In the genomic region with DNA sequence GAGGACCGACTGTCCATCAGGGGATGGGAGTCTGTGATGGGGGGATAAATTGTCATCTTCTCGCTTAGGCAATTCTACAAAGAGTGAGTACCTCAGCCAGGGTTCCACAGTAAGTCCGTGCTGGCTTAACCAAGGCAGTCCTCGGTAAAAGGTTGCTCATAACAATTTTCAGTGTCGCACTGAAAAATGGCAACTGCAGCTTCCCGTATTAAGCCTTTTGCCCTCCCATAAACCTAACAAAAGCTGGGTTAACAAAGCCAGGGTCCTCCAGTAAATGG, we compare ENCODE assay signal across 8 mouse cellular contexts. TPM values are rescaled to one million over a fixed set of nuclear protein-coding genes. Genes with fewer than 3 reads are reported as not detected.
DNase-seq lines count a peak whose midpoint lies in the region; ATAC-seq and TF ChIP-seq lines count a peak whose summit lies in the region.

No protein-coding gene starts in this region.

- H3K4me2 ChIP-seq in hindbrain, embryonic 12.5 days (replicated peaks), result peak overlapping the region; percentile 67
- peak overlapping the region; percentile 85 for H3K4me2 ChIP-seq in midbrain, embryonic 14.5 days (ENCODE audit: low read length)

- peaks cover 11% of the 10 kb centered on the region for H3K4me1 ChIP-seq in bone marrow macrophage, adult 2 months (ENCODE audit: control insufficient read depth, insufficient read depth, low read length)
- 0 out of 2 replicates have a peak, but pooled peaks cover 6% of the 10 kb centered on the region for H3K4me1 ChIP-seq in hindbrain, embryonic 12.5 days
- peaks cover 4% of the 10 kb centered on the region; the same call in 1 of the 2 replicates for H3K4me1 ChIP-seq in midbrain, embryonic 14.5 days (ENCODE audit: control insufficient read depth, insufficient read depth, low read length)

- no peak for DNase-seq in layer of hippocampus, adult 2 months (ENCODE audit: low spot score in 2 of 2)
- no peak for DNase-seq in layer of hippocampus, adult 9-11 months
- no peak for DNase-seq in midbrain, embryonic 14.5 days
- DNase-seq in gastrocnemius, postnatal 4 days (ENCODE audit: low spot score in 2 of 2), result no peak
- no peak for DNase-seq in embryo, embryonic 11 days
- DNase-seq in layer of hippocampus, adult 18-20 months (ENCODE audit: low spot score in 2 of 2), result no peak

- ATAC-seq in hindbrain, embryonic 12.5 days (ENCODE audit: low FRiP score), result no peak
- no peak for ATAC-seq in midbrain, embryonic 14.5 days (ENCODE audit: low FRiP score, low TSS enrichment)

- H3K27ac ChIP-seq in layer of hippocampus, adult 2 months, result no peak overlapping the region
- no peak overlapping the region for H3K27ac ChIP-seq in bone marrow macrophage, adult 2 months (ENCODE audit: insufficient read depth, low read depth, low read length)
- no peak overlapping the region for H3K27ac ChIP-seq in hindbrain, embryonic 12.5 days
- no peak overlapping the region for H3K27ac ChIP-seq in midbrain, embryonic 14.5 days (replicated peaks; ENCODE audit: low read depth, low read length)

- H3K9me3 ChIP-seq in hindbrain, embryonic 12.5 days (replicated peaks), result no peaks in the 10 kb centered on the region
- H3K9me3 ChIP-seq in midbrain, embryonic 14.5 days (ENCODE audit: control insufficient read depth, low read length), result no peaks in the 10 kb centered on the region

- no peaks in the 10 kb centered on the region for H3K36me3 ChIP-seq in hindbrain, embryonic 12.5 days
- H3K36me3 ChIP-seq in midbrain, embryonic 14.5 days (ENCODE audit: control insufficient read depth, insufficient read depth, low read length), result no peaks in the 10 kb centered on the region

- 4% methylated on average over 6 of the region's 6 CpGs for WGBS in hindbrain, embryonic 12.5 days
- 3% methylated on average over 6 of the region's 6 CpGs for WGBS in midbrain, embryonic 14.5 days

- peak overlapping the region; percentile 56; the same call in 1 of the 2 replicates for H3K9ac ChIP-seq in hindbrain, embryonic 12.5 days
- H3K9ac ChIP-seq in midbrain, embryonic 14.5 days (replicated peaks; ENCODE audit: low read length), result peak overlapping the region; percentile 56

- TF ChIP-seq CTCF in layer of hippocampus, adult 2 months (conservative IDR thresholded peaks at IDR 0.05), result no peak
- no peak for TF ChIP-seq CTCF in bone marrow macrophage, adult 2 months (IDR thresholded peaks at IDR 0.05; ENCODE audit: low read depth, low read length)

- TF ChIP-seq POLR2A in bone marrow macrophage, adult 2 months (IDR thresholded peaks at IDR 0.05; ENCODE audit: borderline replicate concordance, low read depth, low read length), result no peak

- peak overlapping the region; percentile 93 for H3K4me3 ChIP-seq in layer of hippocampus, adult 2 months
- peak overlapping the region; percentile 73 for H3K4me3 ChIP-seq in bone marrow macrophage, adult 2 months (ENCODE audit: insufficient read depth, low read length)
- peak overlapping the region; percentile 65 for H3K4me3 ChIP-seq in hindbrain, embryonic 12.5 days
- peak overlapping the region; percentile 69 for H3K4me3 ChIP-seq in midbrain, embryonic 14.5 days (replicated peaks; ENCODE audit: low read depth, low read length)

- H3K27me3 ChIP-seq in hindbrain, embryonic 12.5 days, result peaks cover 4% of the 10 kb centered on the region; the same call in 1 of the 2 replicates
- H3K27me3 ChIP-seq in midbrain, embryonic 14.5 days (ENCODE audit: control insufficient read depth, insufficient read depth, low read length), result no peaks in the 10 kb centered on the region

RNA-seq across cellular contexts. Expression of a gene that starts 0.7 kb away (rescaled TPM):
- total RNA-seq in layer of hippocampus, adult 2 months (2021), result 1 to 10 TPM; 1.9 to 2.9 TPM
- 6.8 and 7.4 TPM in 2 replicates for polyA plus RNA-seq in bone marrow macrophage, adult 2 months (2012; ENCODE audit: insufficient read depth, insufficient read length, missing spikeins)
- 16.6 and 17.9 TPM in 2 replicates for polyA plus RNA-seq in hindbrain, embryonic 12.5 days (2016; fragmentation: Nextera tagmentation; extraction: Ambion mirVana)
- 6.2 and 8.1 TPM in 2 replicates for polyA plus RNA-seq in midbrain, embryonic 14.5 days (2014; fragmentation: Nextera tagmentation; extraction: Ambion mirVana)
- total RNA-seq in gastrocnemius, postnatal 4 days (2021), result 1 to 10 TPM; 2.7 to 3.3 TPM
- total RNA-seq in layer of hippocampus, adult 18-20 months (2021), result 1 to 10 TPM; 2.2 to 3.0 TPM

RNA-seq across cellular contexts. Expression of a gene that starts 42.8 kb away (rescaled TPM):
- 1,000 to 10,000 TPM; 1,421 to 1,432 TPM for total RNA-seq in layer of hippocampus, adult 2 months (2021)
- 0.89 and 1.0 TPM in 2 replicates for polyA plus RNA-seq in bone marrow macrophage, adult 2 months (2012; ENCODE audit: insufficient read depth, insufficient read length, missing spikeins)
- polyA plus RNA-seq in hindbrain, embryonic 12.5 days (2016; fragmentation: Nextera tagmentation; extraction: Ambion mirVana), result 97.1 and 99.0 TPM in 2 replicates
- polyA plus RNA-seq in midbrain, embryonic 14.5 days (2014; fragmentation: Nextera tagmentation; extraction: Ambion mirVana), result 276 and 287 TPM in 2 replicates
- 10 to 100 TPM; 13.8 to 18.5 TPM for total RNA-seq in gastrocnemius, postnatal 4 days (2021)
- total RNA-seq in layer of hippocampus, adult 18-20 months (2021), result 1,000 to 10,000 TPM; 1,366 to 1,373 TPM

RNA-seq across cellular contexts. Expression of a gene that starts 57.9 kb away (rescaled TPM):
- total RNA-seq in layer of hippocampus, adult 2 months (2021), result under 1 TPM in 1 of 2 experiments, not detected in 1; 0.42 TPM
- polyA plus RNA-seq in bone marrow macrophage, adult 2 months (2012; ENCODE audit: insufficient read depth, insufficient read length, missing spikeins), result not detected in 2 replicates
- polyA plus RNA-seq in hindbrain, embryonic 12.5 days (2016; fragmentation: Nextera tagmentation; extraction: Ambion mirVana), result not detected in 2 replicates
- polyA plus RNA-seq in midbrain, embryonic 14.5 days (2014; fragmentation: Nextera tagmentation; extraction: Ambion mirVana), result not detected in 2 replicates
- total RNA-seq in gastrocnemius, postnatal 4 days (2021), result not detected
- not detected for total RNA-seq in layer of hippocampus, adult 18-20 months (2021)

Comparison
In these comparisons a context has a peak if more than half of its experiments do, and no peak if none do; other contexts are left out.
1. RNA of a gene that starts 42.8 kb away (total RNA-seq): 1,421 to 1,432 TPM in layer of hippocampus, adult 2 months and 1,366 to 1,373 TPM in layer of hippocampus, adult 18-20 months; 13.8 to 18.5 TPM in gastrocnemius, postnatal 4 days; every median in the first group is over 10 times any median in the second.
2. Peak in every context shown above with its lines, with median percentiles within 50 percentile points of each other: H3K4me3 ChIP-seq.